Mouse (Mus musculus): ENCODE data around the gene Arhgap22.

DNA sequence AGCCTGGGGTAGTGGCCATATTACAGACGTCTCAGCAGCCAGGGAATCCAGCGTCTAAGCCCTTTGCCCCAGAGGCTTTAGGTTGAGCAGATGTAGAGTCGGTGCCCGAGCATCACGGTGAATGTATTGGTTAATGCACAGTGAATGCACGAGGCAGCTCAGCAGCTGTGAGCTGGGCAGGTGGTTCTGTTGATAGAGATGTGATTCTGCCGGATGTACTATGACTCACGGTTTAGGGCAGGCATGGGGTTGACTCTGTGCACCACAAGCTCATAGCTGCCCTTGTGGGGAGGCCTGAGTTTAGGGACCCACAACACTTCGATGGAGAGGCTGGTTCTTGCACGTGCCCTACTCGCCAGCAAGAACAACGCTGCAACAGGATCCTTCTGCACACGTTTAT lies 51.0 kb downstream of the Arhgap22 start:
- no peak for TF ChIP-seq CTCF (IDR thresholded peaks at IDR 0.05; ENCODE audit: low read depth, low read length)
- TF ChIP-seq POLR2A (IDR thresholded peaks at IDR 0.05; ENCODE audit: insufficient read depth, low read length): no peak

Measured in ES-Bruce4 (cell line).